Mouse (Mus musculus): ENCODE measurements around the gene Rnf180. TPM values are rescaled to one million over a fixed set of nuclear protein-coding genes. Genes with fewer than 3 reads are reported as not detected.

Rnf180 gene
- total and polyA plus RNA-seq, 3 experiments: 0.23 to 0.84 TPM; not detected in 1

DNA sequence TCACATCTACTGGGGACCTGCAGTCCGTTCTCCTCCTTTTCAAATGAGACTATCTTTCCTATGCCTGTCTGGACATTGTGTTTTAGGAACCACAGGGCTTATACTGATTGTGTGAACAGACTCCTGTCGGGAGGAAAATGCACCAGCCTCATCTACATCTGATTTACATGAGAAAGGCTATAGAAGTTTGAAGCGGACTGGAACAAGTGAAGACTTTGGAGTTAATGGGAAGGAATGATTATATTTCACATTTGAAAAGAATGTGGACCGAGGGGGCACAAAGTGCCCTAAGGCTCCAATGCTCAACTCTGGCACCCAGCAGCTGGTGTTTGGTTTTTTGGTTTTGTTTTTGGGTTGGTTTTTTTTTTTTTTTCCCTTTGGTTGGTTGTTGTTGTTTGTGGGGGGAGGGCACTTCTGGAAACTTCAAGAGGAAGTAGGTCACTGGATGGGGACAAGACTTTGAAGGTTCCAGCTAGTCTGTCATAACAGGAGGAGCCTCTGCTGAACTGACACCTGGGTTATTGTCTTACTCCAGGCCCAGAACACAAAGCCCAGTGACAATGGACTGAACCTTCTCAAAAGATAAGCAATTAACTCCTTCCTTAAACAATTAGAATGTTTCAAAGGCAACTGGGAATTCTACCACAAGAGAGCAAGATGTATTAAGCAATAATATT is 37.7 kb downstream of the Rnf180 start:
- Histone ChIP-seq H3K27ac (ENCODE audit: control insufficient read depth, low read depth, low read length) (no peak overlapping the region), H3K9ac (ENCODE audit: control insufficient read depth, low read depth, low read length, poor library complexity, severe bottlenecking) (no peak overlapping the region), H3K4me3 (ENCODE audit: control insufficient read depth in 1 of 2, insufficient read depth in 1 of 2, low read depth in 2 of 2, low read length in 2 of 2) (no peak overlapping the region), H3K27me3 (ENCODE audit: control insufficient read depth in 1 of 2, insufficient read depth in 2 of 2, low read length in 2 of 2) (no peaks in the 10 kb centered on the region), H3K4me1 (ENCODE audit: control insufficient read depth in 1 of 2, insufficient read depth in 2 of 2, low read length in 2 of 2) (no peaks in the 10 kb centered on the region), H3K36me3 (ENCODE audit: control insufficient read depth in 1 of 2, insufficient read depth in 2 of 2, low read length in 2 of 2) (no peaks in the 10 kb centered on the region), H3K9me3 (replicated peaks; ENCODE audit: insufficient read depth, low read length) (no peaks in the 10 kb centered on the region), H3K79me2 (ENCODE audit: control insufficient read depth, insufficient read depth, low read length, poor library complexity) (no peaks in the 10 kb centered on the region)
- DNase-seq (ENCODE audit: low read depth, low spot score): no peak
- TF ChIP-seq SMC3 (IDR thresholded peaks at IDR 0.05; ENCODE audit: low read depth, low read length) (no peak), USF2 (IDR thresholded peaks at IDR 0.05; ENCODE audit: borderline replicate concordance in 1 of 2, insufficient read depth in 1 of 2, low read depth in 1 of 2, low read length in 2 of 2) (no peak), HCFC1 (IDR thresholded peaks at IDR 0.05; ENCODE audit: low read depth, low read length) (no peak), GATA1 (IDR thresholded peaks at IDR 0.05; ENCODE audit: low read depth, low read length) (no peak), USF1 (IDR thresholded peaks at IDR 0.05; ENCODE audit: low read depth, low read length) (no peak), ZNF384 (IDR thresholded peaks at IDR 0.05; ENCODE audit: low read depth, low read length) (no peak), TBP (IDR thresholded peaks at IDR 0.05; ENCODE audit: low read depth, low read length) (no peak), NRF1 (IDR thresholded peaks at IDR 0.05; ENCODE audit: insufficient read depth, low read depth, low read length, poor library complexity, severe bottlenecking) (no peak)

- Histone ChIP-seq H3K4me1 (ENCODE audit: control insufficient read depth in 1 of 2, insufficient read depth in 2 of 2, low read length in 2 of 2) (no peaks in the 10 kb centered on the region), H3K9me3 (replicated peaks; ENCODE audit: insufficient read depth, low read length) (no peaks in the 10 kb centered on the region), H3K9ac (ENCODE audit: control insufficient read depth, low read depth, low read length, poor library complexity, severe bottlenecking) (no peak overlapping the region), H3K27ac (ENCODE audit: control insufficient read depth, low read depth, low read length) (no peak overlapping the region), H3K27me3 (ENCODE audit: control insufficient read depth in 1 of 2, insufficient read depth in 2 of 2, low read length in 2 of 2) (no peaks in the 10 kb centered on the region), H3K36me3 (ENCODE audit: control insufficient read depth in 1 of 2, insufficient read depth in 2 of 2, low read length in 2 of 2) (no peaks in the 10 kb centered on the region), H3K79me2 (ENCODE audit: control insufficient read depth, insufficient read depth, low read length, poor library complexity) (no peaks in the 10 kb centered on the region), H3K4me3 (ENCODE audit: control insufficient read depth in 1 of 2, insufficient read depth in 1 of 2, low read depth in 2 of 2, low read length in 2 of 2) (no peak overlapping the region)
- DNase-seq (ENCODE audit: low read depth, low spot score): no peak
- TF ChIP-seq TCF12 (IDR thresholded peaks at IDR 0.05; ENCODE audit: low read depth, low read length) (no peak), EP300 (IDR thresholded peaks at IDR 0.05; ENCODE audit: low read depth in 1 of 2, low read length in 2 of 2) (no peak), E2F4 (IDR thresholded peaks at IDR 0.05; ENCODE audit: borderline replicate concordance, low read depth, low read length) (no peak), MYB (IDR thresholded peaks at IDR 0.05; ENCODE audit: low read depth, low read length) (no peak), MYC (IDR thresholded peaks at IDR 0.05; ENCODE audit: low read depth, low read length) (no peak), HCFC1 (IDR thresholded peaks at IDR 0.05; ENCODE audit: low read depth, low read length) (no peak), NRF1 (IDR thresholded peaks at IDR 0.05; ENCODE audit: insufficient read depth, low read depth, low read length, poor library complexity, severe bottlenecking) (no peak), USF2 (IDR thresholded peaks at IDR 0.05; ENCODE audit: borderline replicate concordance in 1 of 2, insufficient read depth in 1 of 2, low read depth in 1 of 2, low read length in 2 of 2) (no peak), USF1 (IDR thresholded peaks at IDR 0.05; ENCODE audit: low read depth, low read length) (no peak), UBTF (IDR thresholded peaks at IDR 0.05; ENCODE audit: borderline replicate concordance, insufficient read depth, low read depth, low read length) (no peak), MAFK (IDR thresholded peaks at IDR 0.05; ENCODE audit: borderline replicate concordance, low read depth, low read length) (no peak), CHD2 (IDR thresholded peaks at IDR 0.05; ENCODE audit: low read length) (no peak), CTCF (IDR thresholded peaks at IDR 0.05 in 2 of 3, conservative IDR thresholded peaks at IDR 0.05 in 1 of 3; ENCODE audit: control insufficient read depth in 1 of 3, insufficient read depth in 1 of 3, low read depth in 2 of 3, low read length in 3 of 3, poor library complexity in 1 of 3, severe bottlenecking in 1 of 3) (no peak), GABPA (IDR thresholded peaks at IDR 0.05; ENCODE audit: low read depth, low read length) (no peak), MAX (IDR thresholded peaks at IDR 0.05; ENCODE audit: low read length) (no peak), ETS1 (IDR thresholded peaks at IDR 0.05; ENCODE audit: low read depth, low read length) (no peak), GATA1 (IDR thresholded peaks at IDR 0.05; ENCODE audit: low read depth, low read length) (no peak), RCOR1 (IDR thresholded peaks at IDR 0.05; ENCODE audit: low read depth, low read length) (no peak), MAZ (IDR thresholded peaks at IDR 0.05; ENCODE audit: low read depth, low read length) (no peak), POLR2AphosphoS5 (IDR thresholded peaks at IDR 0.05; ENCODE audit: borderline replicate concordance, low read depth, low read length) (no peak)
These were observed 43.8 kb downstream of the Rnf180 start for GRCm38 (mm10) chr13:105250767-105251166.

Measured in MEL (cell line).